Comparison of ENCODE assay signal across 19 mouse cellular contexts in genomic region chr6:88606417-88606816, GRCm38 (mm10). TPM values are rescaled to one million over a fixed set of nuclear protein-coding genes. Genes with fewer than 3 reads are reported as not detected.
"Had no signal": no experiment of that assay in that cellular context is flagged by ENCODE, and none has a peak within 500 bp of the region (broad histone marks: within the 10 kb centered on the region; RNA-seq: fewer than 3 reads in every experiment).

No protein-coding gene starts in this region.

- ATAC-seq: midbrain, embryonic 15.5 days had no signal

- H3K27me3 ChIP-seq: limb, embryonic 12.5 days; limb, embryonic 15.5 days; midbrain, embryonic 12.5 days; midbrain, embryonic 15.5 days; neural tube, embryonic 13.5 days had no signal

- H3K4me3 ChIP-seq: limb, embryonic 12.5 days; limb, embryonic 15.5 days; midbrain, embryonic 12.5 days; midbrain, embryonic 15.5 days; myocyte; neural tube, embryonic 13.5 days had no signal

- H3K4me1 ChIP-seq: limb, embryonic 12.5 days; limb, embryonic 15.5 days; midbrain, embryonic 12.5 days; midbrain, embryonic 15.5 days; neural tube, embryonic 13.5 days had no signal

- H3K36me3 ChIP-seq: limb, embryonic 12.5 days; limb, embryonic 15.5 days; midbrain, embryonic 12.5 days; midbrain, embryonic 15.5 days; neural tube, embryonic 13.5 days had no signal

- H3K4me2 ChIP-seq: limb, embryonic 12.5 days; limb, embryonic 15.5 days; liver, embryonic 11.5 days; midbrain, embryonic 12.5 days; midbrain, embryonic 15.5 days; neural tube, embryonic 13.5 days had no signal

- H3K27ac ChIP-seq: kidney, postnatal 0 days; limb, embryonic 12.5 days; limb, embryonic 15.5 days; liver, embryonic 14.5 days; midbrain, embryonic 12.5 days; midbrain, embryonic 15.5 days; neural tube, embryonic 13.5 days had no signal

- H3K9ac ChIP-seq: limb, embryonic 12.5 days; limb, embryonic 15.5 days; liver, embryonic 14.5 days; midbrain, embryonic 12.5 days; midbrain, embryonic 15.5 days; neural tube, embryonic 13.5 days had no signal

- H3K9me3 ChIP-seq: limb, embryonic 12.5 days; limb, embryonic 15.5 days; midbrain, embryonic 12.5 days; midbrain, embryonic 15.5 days; neural tube, embryonic 13.5 days had no signal

- DNase-seq: kidney, adult 2 months; kidney, postnatal 25 days; left cerebral cortex, postnatal 4 days; lung, adult 18-20 months; lung, postnatal 4 days; retina, postnatal 1 day; thymus, adult 18-20 months; thymus, postnatal 36 days had no signal

RNA-seq across cellular contexts. Expression of gene Kbtbd12, which starts 31.3 kb away (rescaled TPM):
- total RNA-seq: monocyte, adult 5-6 weeks; neutrophil, adult 5-6 weeks had no signal
- polyA plus RNA-seq: kidney, postnatal 0 days; midbrain, embryonic 12.5 days; neural tube, embryonic 13.5 days had no signal
